Mouse (Mus musculus) heart, postnatal 4 days (tissue): ENCODE data around the gene Dact1. TPM values are rescaled to one million over a fixed set of nuclear protein-coding genes. Genes with fewer than 3 reads are reported as not detected.

Experiments
- DNase-seq: peaks from one replicate; pipeline ENCODE4 v3.0.0; 2021
- total RNA-seq, 2 experiments: library from RNA; stranded (reverse); gene quantifications; 2 replicates each; pipeline ENCODE4 v1.2.3; 2021

The Dact1 gene
- total RNA-seq = 10 to 100 TPM; 19.0 to 23.1 TPM

GRCm38 (mm10) chr12:71309581-71310067 is at the start of gene Dact1:
Gene Dact1, plus strand, starts transcription at chr12:71309884.
- peak; percentile 80 for DNase-seq

GRCm38 (mm10) chr12:71264211-71264610 is 45.5 kb upstream of the Dact1 start:
- no peak for DNase-seq

GRCm38 (mm10) chr12:71269367-71269766 is 40.3 kb upstream of the Dact1 start:
- no peak for DNase-seq

- no peak for DNase-seq
Measured at GRCm38 (mm10) chr12:71271131-71271530, 38.6 kb upstream of the Dact1 start.

DNA sequence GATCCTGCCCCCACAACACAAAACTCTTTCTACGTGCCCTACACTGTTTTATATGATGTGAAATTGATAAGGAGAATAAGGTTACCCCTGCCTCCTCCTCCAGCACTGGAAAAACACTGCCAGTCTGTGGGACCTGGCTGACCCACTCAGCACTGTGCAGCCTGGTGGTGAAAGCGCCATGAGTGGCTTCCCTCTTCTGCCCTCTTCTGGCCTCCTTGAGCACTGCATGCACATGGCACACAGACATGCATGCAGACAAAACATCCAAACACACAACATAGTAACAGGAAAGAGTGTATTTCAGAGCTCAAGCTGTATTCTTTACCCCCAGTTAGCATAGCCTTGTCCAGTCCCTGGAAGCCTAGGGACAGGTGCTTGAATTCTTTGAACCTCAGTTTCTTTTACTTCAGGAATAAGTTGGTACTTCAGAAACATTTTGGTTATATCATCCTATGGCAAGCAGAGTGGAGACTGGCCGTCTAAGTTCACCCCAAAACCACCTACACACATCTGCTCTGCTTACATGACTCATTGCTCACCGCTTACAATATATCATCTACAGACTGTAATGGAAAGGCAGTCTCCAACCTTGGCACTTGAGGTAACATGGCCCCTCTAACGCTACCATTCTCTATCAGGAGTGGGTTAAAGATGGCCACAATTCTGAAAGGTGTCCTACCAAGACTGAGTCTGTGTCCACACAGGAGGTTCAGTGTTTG is 35.0 kb upstream of the Dact1 start:
- DNase-seq = peak; percentile 15

DNA sequence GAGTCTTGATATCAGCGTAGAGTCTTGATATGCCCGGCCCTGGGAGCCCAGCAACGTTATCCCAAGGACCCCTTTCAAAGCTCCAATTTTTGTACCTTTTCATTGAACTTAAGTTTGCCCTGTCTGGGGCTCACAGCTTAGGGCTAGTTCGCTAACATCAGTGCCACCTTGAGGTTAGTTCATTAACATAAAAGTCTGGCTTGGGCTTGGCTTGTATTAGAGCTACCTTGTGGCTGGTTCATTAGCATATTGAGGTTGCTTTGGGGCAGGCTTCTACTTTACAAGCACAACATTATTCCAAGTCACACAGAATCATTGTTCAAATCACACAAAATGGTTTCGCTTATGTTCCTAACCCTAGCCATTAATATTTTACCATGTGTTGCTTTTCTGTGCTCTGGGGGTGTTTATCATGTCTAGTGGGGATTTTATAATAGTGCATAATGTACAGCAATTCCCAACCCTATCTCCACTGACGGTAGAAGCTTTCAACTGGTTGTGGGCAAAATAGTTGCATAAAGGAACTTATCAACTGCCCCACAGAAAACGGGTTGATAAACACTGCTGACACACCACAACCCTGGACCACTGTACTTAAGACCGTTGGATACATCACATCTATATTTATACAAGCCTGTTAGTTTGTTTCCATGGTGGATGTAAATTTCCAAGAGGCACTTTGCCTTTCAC is 33.6 kb upstream of the Dact1 start:
- no peak for DNase-seq

DNA sequence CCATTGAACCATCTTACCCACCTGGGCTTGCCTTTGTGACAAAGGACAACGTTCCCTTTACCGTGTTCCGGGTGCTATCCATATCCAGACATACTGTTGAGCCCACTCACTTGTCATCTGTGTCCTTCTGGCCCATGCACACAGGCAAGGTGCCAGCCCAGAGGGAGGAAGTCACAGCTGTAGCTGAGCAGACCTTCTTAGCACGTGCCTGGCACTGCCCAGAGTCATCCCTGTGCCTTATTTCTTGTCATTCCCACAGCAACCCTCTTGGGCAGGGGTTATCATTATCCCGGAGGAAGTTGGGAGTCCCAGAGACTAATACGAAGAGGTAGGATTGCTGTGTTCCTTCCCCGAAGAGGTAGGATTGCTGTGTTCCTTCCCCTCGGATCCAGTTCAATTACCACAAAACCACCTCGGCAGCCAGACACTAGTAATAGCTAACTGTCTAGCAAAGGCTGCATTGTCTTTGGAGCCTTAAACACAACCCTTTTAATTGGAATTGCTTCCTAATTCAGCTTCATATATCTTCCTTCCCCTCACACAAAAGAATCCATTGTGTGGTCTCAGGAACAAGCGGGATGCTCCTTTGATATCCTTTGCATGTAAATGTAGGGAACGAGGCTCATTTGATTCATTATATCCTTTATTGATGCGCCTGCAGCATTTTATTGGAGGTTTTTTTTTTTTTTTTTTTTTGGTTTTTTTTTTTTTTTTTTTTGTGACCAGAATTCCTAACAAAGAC is 30.0 kb upstream of the Dact1 start:
- peak; percentile 20 for DNase-seq

DNA sequence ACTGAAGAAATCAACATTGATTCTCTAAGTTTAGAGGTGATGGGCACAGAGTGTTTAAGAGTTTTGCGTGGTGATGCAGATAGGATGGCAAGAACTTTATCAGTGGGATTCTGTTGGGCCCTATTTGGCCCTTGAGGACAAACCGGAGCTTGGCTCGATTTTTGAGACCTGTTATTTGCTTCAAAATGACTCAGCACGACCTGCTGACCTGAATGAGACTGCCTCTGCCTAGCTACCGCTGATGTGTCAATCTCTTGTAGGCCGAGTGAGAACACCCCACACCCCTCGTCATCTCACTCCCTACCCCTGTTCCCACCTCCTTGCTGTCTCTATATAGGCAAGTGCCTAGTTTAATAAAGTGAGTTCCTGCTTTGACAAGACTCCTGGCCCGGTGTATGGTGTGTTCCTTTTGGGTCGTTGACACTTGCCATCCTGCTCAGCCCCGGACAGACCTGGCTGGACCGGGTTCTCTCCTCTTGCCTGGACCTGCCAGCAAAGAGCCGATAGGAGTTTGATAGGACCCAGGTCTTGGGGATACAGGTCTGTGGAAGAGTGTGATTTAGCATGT is 28.4 kb upstream of the Dact1 start:
- no peak for DNase-seq

- no peak for DNase-seq
Measured at GRCm38 (mm10) chr12:71285399-71285798, 24.3 kb upstream of the Dact1 start.

- DNase-seq = no peak
Measured at GRCm38 (mm10) chr12:71290460-71290859, 19.2 kb upstream of the Dact1 start.

DNA sequence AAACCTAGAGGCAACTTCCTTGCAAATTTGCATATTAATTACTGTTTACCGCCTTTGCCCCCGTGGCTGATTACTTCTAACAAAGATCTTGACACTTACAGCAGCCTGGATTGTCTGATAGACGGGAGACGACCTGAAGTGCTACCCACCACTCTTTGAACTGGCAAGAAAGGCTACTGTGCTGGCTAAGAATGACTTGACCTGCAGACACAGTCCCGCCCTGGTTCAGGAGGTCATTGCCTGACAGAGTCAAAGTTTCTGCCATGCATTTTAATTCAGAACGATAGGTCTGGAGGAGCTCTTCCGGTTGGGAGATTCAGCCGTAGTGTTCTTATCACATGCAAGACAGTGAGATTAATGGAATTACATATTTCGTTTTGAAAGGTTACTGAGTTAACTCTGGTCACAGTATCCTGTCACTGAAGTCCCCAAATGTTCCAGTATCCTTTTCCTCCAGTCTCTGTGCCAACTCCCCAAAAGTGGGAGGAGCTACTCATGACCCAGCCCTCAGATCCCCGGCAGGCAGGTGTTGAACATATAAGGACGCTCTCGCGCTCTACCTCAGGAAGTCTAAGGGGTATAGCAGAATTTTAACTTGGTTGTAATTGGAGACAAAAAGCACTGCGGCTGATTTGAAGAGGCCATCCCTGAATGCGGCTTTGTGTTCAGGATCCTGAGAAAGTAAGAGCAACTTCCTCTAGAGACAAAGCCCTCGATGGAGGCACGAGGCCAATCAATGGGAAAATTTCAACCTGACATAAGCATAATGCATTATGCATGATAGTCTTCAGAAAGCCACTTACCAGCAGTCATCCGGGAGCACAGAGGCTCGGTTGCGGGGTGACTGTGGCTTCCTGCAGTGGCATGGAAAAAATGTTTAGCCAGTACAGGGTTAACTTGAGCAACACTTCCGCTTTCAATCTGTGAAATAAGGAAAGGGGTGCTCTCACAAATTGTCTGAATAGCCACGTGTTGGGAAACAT is 15.4 kb upstream of the Dact1 start:
- no peak for DNase-seq

GRCm38 (mm10) chr12:71296849-71297535 is 12.7 kb upstream of the Dact1 start:
- DNase-seq = no peak

- peak; percentile 33 for DNase-seq
Measured at GRCm38 (mm10) chr12:71310068-71310931, 616 bp downstream of the Dact1 start.

DNA sequence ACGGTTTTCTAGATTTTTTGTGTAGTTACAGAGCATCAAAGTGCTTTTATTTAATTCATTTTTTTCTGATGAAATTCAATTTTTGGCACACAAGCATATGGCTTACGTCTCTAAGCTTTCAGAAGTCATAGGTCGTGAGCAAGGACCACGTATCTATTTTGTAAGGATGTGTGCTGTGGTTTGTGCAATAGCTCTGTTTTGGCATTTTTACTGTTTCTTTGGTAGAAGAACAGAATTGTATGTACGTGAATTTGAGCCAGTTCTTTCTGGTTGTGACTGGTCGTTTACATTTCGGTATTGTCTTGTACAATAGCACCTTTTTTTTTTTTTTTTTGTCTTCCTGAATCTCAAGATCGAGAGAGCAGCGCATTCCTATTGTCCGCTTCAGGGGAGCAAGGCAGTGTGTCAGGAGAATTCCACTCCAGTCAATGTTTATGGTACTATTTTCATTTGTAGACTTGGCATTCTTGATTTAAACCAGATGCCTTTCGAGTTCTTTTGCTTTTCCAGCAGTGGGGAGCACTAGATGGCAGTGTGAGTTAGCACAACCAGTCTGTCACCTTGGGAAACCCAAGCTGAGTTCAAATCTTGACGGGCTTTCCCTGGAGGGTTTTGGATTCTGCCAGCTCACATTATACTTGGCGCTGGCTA is 1.7 kb downstream of the Dact1 start:
- peak; percentile 63 for DNase-seq

GRCm38 (mm10) chr12:71318239-71318638 is 8.6 kb downstream of the Dact1 start:
- DNase-seq = no peak

DNA sequence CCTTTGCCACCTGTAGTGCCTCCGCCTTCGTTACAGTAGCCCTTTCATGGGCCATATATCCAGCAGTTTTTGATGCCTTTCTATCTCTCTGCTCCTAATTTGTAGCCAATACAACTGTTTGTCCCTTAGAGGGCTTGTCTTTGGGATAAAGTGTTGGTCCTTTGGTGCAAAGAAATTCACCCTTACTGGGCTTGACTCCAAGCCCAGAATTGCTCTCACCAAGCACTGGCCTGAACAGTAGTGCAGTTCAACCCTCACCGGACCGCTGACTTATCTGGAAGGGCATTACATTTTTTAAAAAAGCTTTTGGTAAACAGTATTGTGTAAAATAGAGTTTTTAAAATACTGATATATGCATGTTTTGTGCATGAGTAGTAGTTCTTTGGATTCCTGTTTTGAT is 9.9 kb downstream of the Dact1 start:
- DNase-seq = no peak

DNA sequence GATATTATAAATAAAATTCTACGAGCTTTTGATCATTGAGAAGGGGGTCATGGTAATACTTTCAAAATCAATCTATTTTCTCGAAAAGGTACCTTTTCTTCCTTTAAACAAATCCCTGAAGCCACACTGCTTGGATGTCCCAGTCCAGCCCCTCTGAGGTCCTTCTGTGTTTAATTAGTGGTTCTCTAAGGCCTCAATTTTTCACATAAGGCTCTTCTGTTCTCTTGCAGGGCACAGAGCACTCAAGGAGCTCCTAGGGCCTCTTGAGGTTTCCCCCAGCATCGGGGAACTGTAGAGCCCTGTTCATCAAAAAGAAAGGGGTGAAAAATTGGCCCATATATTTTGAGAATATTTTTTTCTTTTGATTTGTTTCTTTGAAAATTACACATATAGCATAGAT is 23.0 kb downstream of the Dact1 start:
- DNase-seq = no peak

GRCm38 (mm10) chr12:71333561-71333960 is 23.9 kb downstream of the Dact1 start:
- DNase-seq = no peak

DNA sequence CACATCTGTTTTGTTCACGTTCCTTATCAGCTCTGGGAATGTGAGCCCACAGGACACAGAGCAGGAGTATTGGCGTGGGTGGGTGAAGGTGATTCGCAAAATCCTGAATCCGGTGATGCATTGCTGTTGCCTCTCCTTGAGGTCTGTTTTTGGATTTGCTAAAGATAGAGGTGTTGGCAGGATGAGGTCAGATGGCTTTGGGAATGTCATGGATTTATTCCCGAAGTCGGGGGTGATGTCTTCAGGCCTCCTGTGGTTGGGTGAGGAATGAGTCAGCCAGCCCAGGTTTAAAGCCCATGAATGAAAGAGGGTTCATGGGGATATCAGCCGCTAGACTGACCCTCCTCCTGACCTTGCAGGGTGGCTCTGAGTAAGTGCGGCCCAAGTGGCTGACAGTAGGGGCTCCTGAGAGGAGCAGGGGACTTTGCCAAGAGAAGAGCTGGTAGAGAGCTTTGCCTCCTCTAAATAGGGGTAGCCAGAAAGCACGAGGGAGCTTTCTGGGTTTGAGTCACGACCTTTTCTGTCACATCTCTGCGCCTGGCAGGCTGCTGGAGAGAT is 27.4 kb downstream of the Dact1 start:
- DNase-seq = peak; percentile 20
